Mouse (Mus musculus) kidney, embryonic 16.5 days (tissue): Measurements from ENCODE around the gene Lrp3. TPM values are rescaled to one million over a fixed set of nuclear protein-coding genes. Genes with fewer than 3 reads are reported as not detected.
A peak's percentile ranks its signal among the peaks of the same experiment; 100 is the strongest.

Source experiments
- ATAC-seq: fragments of 200-750 bp; cut with Nextera tagmentation; 2 replicates; pipeline ENCODE4 v1.8.0; 2017; ENCODE audit warnings: moderate TSS enrichment; ENCODE audit not compliant: low FRiP score, low TSS enrichment
- H3K27ac ChIP-seq: fragments of 300-500 bp; sonication (generic); 2 replicates; pipeline ENCODE4 v1.5.1; 2014; ENCODE audit warnings: low read length
- H3K27me3 ChIP-seq: fragments of 300-500 bp; sonication (generic); 2 replicates; pipeline ENCODE4 v1.6.1; 2014; ENCODE audit warnings: low read length, control low read depth, mixed read lengths; ENCODE audit not compliant: insufficient read depth
- H3K36me3 ChIP-seq: fragments of 300-500 bp; sonication (generic); 2 replicates; pipeline ENCODE4 v1.6.1; 2014; ENCODE audit warnings: low read length, control low read depth, mixed read lengths; ENCODE audit not compliant: insufficient read depth
- H3K4me1 ChIP-seq: fragments of 300-500 bp; sonication (generic); 2 replicates; pipeline ENCODE4 v1.6.1; 2014; ENCODE audit warnings: low read length, control low read depth, mixed read lengths; ENCODE audit not compliant: insufficient read depth
- H3K4me2 ChIP-seq: fragments of 300-500 bp; sonication (generic); replicated peaks from 2 replicates; pipeline ENCODE4 v1.6.1; 2014; ENCODE audit warnings: low read depth, low read length
- H3K4me3 ChIP-seq: fragments of 300-500 bp; sonication (generic); 2 replicates; pipeline ENCODE4 v1.5.1; 2014; ENCODE audit warnings: mild to moderate bottlenecking, low read length
- H3K9ac ChIP-seq: fragments of 300-500 bp; sonication (generic); replicated peaks from 2 replicates; pipeline ENCODE4 v1.6.1; 2014; ENCODE audit warnings: low read length
- H3K9me3 ChIP-seq: fragments of 300-500 bp; sonication (generic); 2 replicates; pipeline ENCODE4 v1.6.1; 2016; ENCODE audit warnings: low read length, control low read depth
- WGBS: fragments of 180-500 bp; shearing (Covaris S2); extraction: QIAGEN DNeasy Blood & Tissue Kit; methylation state at CpG from one replicate; pipeline ENCODE4 v1.1.7; 2014; 5-methylcytosine and 5-hydroxymethylcytosine counted together
- polyA plus RNA-seq: library from polyadenylated mRNA; unstranded; fragments of >200 nt; fragmentation: Nextera tagmentation; extraction: Ambion mirVana; gene quantifications from 2 replicates; pipeline ENCODE4 v1.2.1, GENCODE M21; 2015

Gene Lrp3
- polyA plus RNA-seq, 1 experiment from 2014 or later = 6.6 TPM

DNA sequence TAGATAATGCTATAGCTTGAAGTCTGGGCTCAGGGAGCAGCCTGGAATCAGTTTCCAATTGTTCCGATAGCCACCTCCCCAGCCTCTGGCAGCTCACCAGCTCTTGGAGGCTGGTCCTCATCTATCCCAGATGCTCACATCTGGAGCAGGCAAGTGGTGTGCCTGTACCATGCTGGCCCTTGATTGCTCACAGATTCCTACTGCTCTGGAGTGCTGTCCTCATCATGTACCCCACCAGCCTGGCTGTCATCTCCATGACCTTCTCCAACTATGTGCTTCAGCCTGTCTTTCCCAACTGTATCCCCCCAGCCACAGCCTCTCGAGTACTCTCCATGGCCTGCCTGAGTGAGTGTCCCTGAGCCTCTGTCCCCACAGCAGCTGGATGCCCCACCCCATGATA, 18.3 kb downstream of the Lrp3 start:
- Histone ChIP-seq H3K4me3 (no peak overlapping the region), H3K4me2 (no peak overlapping the region), H3K9me3 (no peaks in the 10 kb centered on the region), H3K27ac (no peak overlapping the region), H3K27me3 (no peaks in the 10 kb centered on the region), H3K9ac (no peak overlapping the region), H3K4me1 (no peaks in the 10 kb centered on the region), H3K36me3 (peaks cover 14% of the 10 kb centered on the region)
- ATAC-seq = no peak
- WGBS = 62% methylated on average over 2 of the region's 2 CpGs

DNA sequence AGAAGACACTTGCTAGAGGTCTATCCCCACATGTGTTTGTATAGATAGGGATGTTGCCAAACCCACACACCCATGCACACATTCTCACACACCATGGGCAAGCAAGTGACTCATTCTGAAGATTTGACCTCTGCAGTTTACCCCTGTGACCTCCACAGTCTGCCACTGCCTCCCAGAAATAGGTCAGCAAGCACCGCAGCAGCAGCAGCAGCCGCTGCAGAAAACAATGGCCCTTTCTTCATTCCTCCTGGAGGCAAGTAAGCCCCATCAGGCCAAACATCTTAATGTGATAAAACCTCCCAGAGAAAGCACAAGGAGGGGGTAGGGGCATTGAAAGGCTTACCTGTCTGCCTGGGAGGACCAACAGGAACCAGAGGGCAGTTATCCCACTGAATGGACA, 24.0 kb downstream of the Lrp3 start:
- H3K36me3 ChIP-seq = no peaks in the 10 kb centered on the region
- peaks cover 17% of the 10 kb centered on the region for H3K27me3 ChIP-seq
- no peak overlapping the region for H3K4me3 ChIP-seq
- H3K9ac ChIP-seq = no peak overlapping the region
- ATAC-seq = no peak
- H3K4me1 ChIP-seq = peaks cover 3% of the 10 kb centered on the region
- H3K4me2 ChIP-seq = no peak overlapping the region
- 39% methylated on average over 2 of the region's 2 CpGs for WGBS
- no peaks in the 10 kb centered on the region for H3K9me3 ChIP-seq
- no peak overlapping the region for H3K27ac ChIP-seq

DNA sequence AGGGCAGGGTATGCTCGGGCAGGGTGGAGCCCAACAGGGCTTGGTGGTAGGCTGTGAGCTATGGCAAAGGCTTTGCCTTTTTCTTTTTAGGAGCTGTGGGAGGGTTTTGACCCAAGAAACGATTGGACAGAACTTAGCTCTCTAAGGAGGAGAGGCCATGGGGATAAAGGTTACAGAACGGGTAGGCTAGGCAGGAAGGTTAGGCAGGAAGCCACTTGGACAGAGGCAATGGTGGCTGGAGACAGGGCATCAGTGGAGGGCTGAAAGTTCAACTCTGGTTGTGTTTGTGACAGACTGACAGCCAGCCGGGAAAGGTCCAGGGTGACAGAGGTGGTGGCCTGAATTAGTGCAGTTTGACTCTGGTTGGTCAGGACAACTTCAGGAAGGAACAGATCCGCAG, 25.6 kb downstream of the Lrp3 start:
- Histone ChIP-seq H3K36me3 (no peaks in the 10 kb centered on the region), H3K9ac (no peak overlapping the region), H3K27ac (no peak overlapping the region), H3K9me3 (no peaks in the 10 kb centered on the region), H3K4me1 (peaks cover 18% of the 10 kb centered on the region), H3K4me2 (no peak overlapping the region), H3K27me3 (peaks cover 33% of the 10 kb centered on the region), H3K4me3 (no peak overlapping the region)
- no peak for ATAC-seq
- WGBS = 57% methylated on average over 5 of the region's 5 CpGs

DNA sequence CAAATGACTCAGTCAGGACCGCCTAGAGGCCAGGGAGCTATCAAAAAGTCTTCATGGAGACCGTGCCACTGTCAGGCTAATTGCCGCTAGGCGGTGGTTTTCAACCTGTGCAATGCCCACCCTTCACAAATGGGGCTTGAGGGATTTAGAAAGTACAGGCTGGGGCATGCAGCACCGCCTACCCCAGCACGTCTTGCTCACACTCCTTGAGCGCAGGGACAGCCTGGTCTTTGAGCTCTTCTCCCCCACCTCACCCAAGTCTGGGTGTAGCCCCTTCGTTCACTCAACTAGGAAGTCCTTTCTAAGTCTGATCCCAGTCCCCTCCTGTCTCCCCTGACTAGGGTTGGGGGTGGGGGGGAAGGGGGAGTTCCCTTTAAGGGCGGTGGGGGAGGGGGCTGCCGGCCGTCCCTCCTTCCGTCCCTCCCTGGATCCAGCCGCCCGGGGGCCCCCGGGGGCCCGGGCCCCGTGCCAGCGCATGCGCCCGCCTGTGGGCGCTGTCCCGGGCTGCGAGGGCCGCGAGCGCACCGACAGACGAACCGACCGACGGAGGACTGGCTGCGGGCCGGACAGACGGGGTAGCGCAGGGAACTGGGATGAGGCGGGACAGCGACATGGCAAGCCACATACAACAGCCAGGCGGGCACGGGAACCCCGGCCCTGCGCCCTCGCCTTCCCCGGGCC, 29.3 kb downstream of the Lrp3 start, which contains the start of gene Slc7a10:
TSS of gene Slc7a10 (plus strand) at position 497 of the 681 bp plus-strand sequence.
- WGBS = 4% methylated on average over 43 of the region's 43 CpGs
- peak within 1 kb of the TSS; percentile 51 for H3K9ac ChIP-seq
- H3K4me3 ChIP-seq = peak within 1 kb of the TSS; percentile 46
- no peak within 1 kb of the TSS for H3K27ac ChIP-seq
- H3K9me3 ChIP-seq = peaks cover 12% of the 10 kb centered on the region; the same call in 1 of the 2 replicates
- peak; percentile 32; the same call in 1 of the 2 replicates for ATAC-seq
- H3K4me2 ChIP-seq = peak within 1 kb of the TSS; percentile 69
- peaks cover 39% of the 10 kb centered on the region for H3K27me3 ChIP-seq
- no peaks in the 10 kb centered on the region for H3K36me3 ChIP-seq
- H3K4me1 ChIP-seq = peaks cover 18% of the 10 kb centered on the region

DNA sequence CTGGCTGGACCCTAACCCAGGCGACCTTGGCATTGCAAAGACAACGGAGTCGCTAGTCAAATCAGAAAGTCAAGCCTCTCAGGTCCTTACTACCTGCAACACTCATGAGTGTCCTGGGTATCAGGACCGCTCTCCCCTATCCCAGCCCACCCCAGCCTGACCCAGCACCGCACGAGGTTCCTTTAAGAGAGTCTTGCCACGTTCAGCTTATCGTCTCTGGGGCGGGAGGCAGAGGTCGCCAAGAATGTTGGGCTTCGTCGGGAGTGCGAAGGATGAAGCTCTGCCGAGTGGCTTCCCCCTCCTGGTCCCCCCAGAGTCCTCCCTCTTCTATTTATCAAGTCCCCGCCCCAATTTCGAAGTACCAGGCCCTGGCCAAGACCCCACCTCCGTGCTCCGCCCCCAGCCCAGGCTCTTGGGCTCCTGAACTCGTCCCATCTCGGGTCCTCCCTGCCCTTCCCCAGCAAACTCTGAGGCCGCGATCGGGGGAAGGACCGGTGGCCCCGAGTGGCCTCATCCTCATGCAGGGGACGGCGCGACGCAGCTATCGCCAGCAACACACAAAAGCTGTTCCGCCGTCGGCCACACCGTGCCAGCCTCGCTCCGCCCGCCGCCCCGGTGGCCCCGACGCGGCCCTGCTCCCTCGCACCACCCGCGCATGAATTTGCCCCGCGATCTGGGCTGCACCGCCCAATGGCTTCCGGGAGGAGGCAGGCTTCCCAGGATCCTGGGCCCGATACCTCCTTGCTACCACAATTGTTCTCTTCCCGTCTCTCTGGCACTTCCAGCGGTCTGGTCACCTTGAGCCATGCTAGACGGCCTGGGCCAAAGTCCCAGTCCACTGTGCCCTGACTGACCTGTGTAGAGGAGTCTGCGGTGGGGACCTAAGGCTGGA, 30.2 kb downstream of the Lrp3 start:
- Histone ChIP-seq H3K4me2 (peak overlapping the region; percentile 69), H3K27me3 (peaks cover 39% of the 10 kb centered on the region), H3K4me1 (peaks cover 18% of the 10 kb centered on the region), H3K27ac (no peak overlapping the region), H3K36me3 (no peaks in the 10 kb centered on the region), H3K9me3 (peaks cover 12% of the 10 kb centered on the region; the same call in 1 of the 2 replicates), H3K4me3 (peak overlapping the region; percentile 46), H3K9ac (peak overlapping the region; percentile 51)
- WGBS = 4% methylated on average over 54 of the region's 54 CpGs
- ATAC-seq = peak; percentile 60

DNA sequence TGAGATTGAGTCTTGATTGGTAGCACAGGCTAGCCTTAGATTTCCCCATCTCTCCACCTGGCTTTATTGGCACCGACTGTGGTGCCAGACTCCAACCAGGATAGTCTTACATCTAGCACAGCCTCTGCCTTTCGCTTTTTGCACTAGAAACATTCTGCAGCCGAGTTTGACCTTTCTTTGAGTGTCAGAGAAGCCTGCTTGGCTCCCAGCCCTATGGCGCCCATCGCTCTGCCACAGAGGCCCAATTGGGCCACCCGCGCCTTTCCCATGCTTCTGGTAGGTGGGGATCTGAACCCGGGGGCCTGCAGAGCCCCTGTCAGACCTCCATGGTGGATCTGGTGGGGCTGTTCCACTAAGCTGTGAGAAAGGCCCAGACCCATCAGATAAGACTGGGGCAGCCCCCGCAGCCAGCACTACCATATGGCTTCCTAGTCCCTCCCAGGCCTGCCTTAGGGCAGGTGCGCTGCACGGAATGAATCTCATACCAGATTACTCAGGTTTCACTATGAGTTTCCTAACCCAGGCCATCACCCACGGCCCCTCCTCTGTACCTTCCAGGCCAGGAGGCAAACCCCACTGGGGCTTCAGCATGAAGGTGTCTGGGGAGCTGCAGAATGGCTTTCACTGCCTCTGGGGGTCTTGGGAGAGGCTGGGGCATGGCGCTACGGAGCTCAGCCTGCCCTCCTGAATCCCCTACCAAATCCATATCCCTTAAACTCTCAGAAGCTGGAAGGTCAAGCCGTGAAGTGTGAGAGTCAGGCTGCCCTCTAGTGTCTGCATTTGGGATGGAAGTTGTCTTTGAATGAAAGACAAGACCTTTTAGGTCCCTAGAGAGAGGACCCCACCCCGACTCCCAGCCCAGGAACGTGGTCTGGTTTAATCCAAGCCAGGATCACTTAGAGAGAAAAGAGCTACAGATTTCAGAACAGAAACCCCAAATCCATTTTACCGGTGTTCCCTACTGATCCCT, 38.6 kb downstream of the Lrp3 start:
- H3K27ac ChIP-seq = no peak overlapping the region
- no peaks in the 10 kb centered on the region for H3K9me3 ChIP-seq
- ATAC-seq = no peak
- H3K4me3 ChIP-seq = no peak overlapping the region
- no peaks in the 10 kb centered on the region for H3K36me3 ChIP-seq
- peaks cover 3% of the 10 kb centered on the region; the same call in 1 of the 2 replicates for H3K4me1 ChIP-seq
- peaks cover 4% of the 10 kb centered on the region for H3K27me3 ChIP-seq
- H3K4me2 ChIP-seq = no peak overlapping the region
- 50% methylated on average over 18 of the region's 18 CpGs for WGBS
- no peak overlapping the region for H3K9ac ChIP-seq

DNA sequence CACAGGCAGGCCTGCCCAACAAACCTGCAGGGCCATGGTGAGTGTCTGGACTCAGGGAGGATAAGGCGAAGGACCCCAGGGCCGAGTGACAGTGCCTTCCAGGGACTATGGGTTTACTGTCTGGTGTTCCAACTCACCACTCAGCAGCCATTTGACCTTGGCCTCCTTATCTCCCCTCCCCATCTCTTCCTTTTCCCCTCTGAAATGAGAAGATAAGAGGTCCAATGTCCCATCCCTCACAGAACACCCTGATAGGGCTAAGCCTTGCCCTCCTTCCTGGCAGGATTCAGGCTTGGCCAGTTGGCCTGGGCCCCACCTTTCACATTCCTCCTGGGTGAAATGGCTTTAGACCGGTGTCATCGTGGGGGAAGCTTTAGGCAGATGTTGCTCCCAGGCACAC, 39.8 kb downstream of the Lrp3 start:
- Histone ChIP-seq H3K4me1 (peaks cover 3% of the 10 kb centered on the region; the same call in 1 of the 2 replicates), H3K9ac (no peak overlapping the region), H3K27ac (no peak overlapping the region), H3K4me2 (no peak overlapping the region), H3K36me3 (no peaks in the 10 kb centered on the region), H3K9me3 (no peaks in the 10 kb centered on the region), H3K4me3 (no peak overlapping the region), H3K27me3 (peaks cover 5% of the 10 kb centered on the region)
- ATAC-seq = no peak
- WGBS = 73% methylated on average over 4 of the region's 4 CpGs

DNA sequence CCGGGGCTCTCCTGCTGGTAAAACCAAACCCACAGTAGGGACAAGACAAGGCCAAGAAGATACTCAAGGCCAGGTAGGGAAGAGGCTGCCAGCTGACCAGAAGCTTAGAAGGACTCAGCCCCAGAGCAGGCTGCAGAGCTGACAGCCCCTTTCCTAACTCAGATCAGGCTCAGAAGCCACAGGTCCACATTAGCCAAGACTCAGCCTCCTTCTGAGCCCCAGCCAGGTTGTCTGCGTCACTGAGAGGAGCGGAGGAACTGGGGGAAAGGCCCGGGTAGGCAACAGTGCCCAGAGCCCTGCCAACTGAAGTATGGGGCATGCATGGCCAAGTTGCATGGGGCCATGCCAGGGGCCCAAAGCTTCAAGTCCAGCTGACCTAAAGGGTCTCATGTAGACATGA, 42.8 kb downstream of the Lrp3 start:
- ATAC-seq = no peak
- WGBS = 75% methylated on average over 4 of the region's 4 CpGs
- H3K36me3 ChIP-seq = no peaks in the 10 kb centered on the region
- H3K4me1 ChIP-seq = peaks cover 3% of the 10 kb centered on the region; the same call in 1 of the 2 replicates
- H3K27ac ChIP-seq = no peak overlapping the region
- H3K9me3 ChIP-seq = no peaks in the 10 kb centered on the region
- peaks cover 12% of the 10 kb centered on the region for H3K27me3 ChIP-seq
- H3K4me2 ChIP-seq = no peak overlapping the region
- no peak overlapping the region for H3K4me3 ChIP-seq
- H3K9ac ChIP-seq = no peak overlapping the region

DNA sequence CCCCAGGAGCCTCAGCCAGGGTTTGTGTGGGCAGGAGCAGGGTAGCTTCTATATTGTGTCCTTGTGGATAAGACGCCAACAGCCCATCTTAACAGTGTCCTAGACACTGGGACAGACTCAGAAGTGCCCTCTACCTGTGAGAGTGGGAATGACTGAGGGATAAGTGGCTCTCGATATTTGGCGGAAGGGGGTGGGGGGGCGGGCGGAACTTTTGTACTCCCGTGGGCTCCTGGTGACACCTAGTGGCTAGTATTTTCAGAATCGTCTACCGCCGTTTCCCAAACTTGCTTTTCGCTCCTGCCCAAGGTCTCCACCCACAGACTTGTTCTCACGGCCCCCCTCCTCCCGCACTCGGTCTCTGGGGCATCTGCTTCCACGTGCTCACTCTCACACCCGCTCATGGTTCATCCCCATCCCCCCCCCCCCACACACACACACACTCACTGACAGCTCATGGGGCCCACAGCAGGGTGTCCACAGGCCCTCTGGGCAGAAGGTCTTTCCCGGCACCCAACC, 43.4 kb downstream of the Lrp3 start:
- 2% methylated on average over 16 of the region's 16 CpGs for WGBS

More for the DNA sequence above, 43.4 kb downstream of the Lrp3 start:
- H3K4me2 ChIP-seq = peak overlapping the region; percentile 40; the same call in 1 of the 2 replicates
- no peak overlapping the region; the same call in 1 of the 2 replicates for H3K9ac ChIP-seq
- H3K27ac ChIP-seq = no peak overlapping the region
- peaks cover 3% of the 10 kb centered on the region; the same call in 1 of the 2 replicates for H3K4me1 ChIP-seq
- H3K36me3 ChIP-seq = no peaks in the 10 kb centered on the region
- no peaks in the 10 kb centered on the region for H3K9me3 ChIP-seq
- H3K27me3 ChIP-seq = peaks cover 12% of the 10 kb centered on the region
- ATAC-seq = peak; percentile 78
- no peak overlapping the region for H3K4me3 ChIP-seq
